Mouse (Mus musculus): ENCODE data around the gene Atp6v0a2. TPM values are rescaled to one million over a fixed set of nuclear protein-coding genes. Genes with fewer than 3 reads are reported as not detected.
A peak's percentile ranks its signal among the peaks of the same experiment; 100 is the strongest.
"Not testable (repeated sequence)": the region's sequence is repeated elsewhere in the genome, so short reads cannot be mapped to it uniquely, and the experiment has no call there.

Gene Atp6v0a2
- polyA plus RNA-seq, 1 experiment from 2014 or later = 48.3 TPM

DNA sequence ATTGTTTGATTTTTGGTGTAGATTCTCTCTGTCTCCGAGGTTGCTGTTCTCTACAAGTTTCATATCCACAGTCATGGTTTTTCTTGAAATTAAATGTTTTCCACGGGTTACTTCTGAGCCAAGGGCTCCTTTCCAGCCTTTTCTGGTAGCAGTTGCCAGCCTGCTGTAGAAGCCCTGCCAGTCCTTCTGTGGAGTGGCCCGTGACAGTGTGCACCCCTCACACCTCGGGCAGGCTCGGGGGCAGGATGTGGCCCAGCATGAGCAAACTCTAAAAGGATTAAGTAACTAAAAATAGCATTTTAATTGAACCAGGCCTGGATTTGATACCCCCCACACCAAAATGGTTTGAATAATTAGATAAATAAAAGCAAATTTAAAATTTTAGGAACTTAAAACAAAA, 4.1 kb downstream of the Atp6v0a2 start:
- H3K4me3 ChIP-seq (ENCODE audit: low read depth, low read length) = no peak overlapping the region
- DNase-seq (ENCODE audit: low spot score) = no peak
- no peak overlapping the region for H3K27ac ChIP-seq (replicated peaks; ENCODE audit: low read depth, low read length)
- ATAC-seq (ENCODE audit: low read depth) = no peak
- peaks cover 13% of the 10 kb centered on the region for H3K4me1 ChIP-seq (ENCODE audit: control insufficient read depth, insufficient read depth, low read length)
- no peak overlapping the region for H3K4me2 ChIP-seq (ENCODE audit: low read depth, low read length)
- 72% methylated on average over 5 of the region's 5 CpGs for WGBS
- H3K36me3 ChIP-seq (ENCODE audit: control insufficient read depth, insufficient read depth, low read length) = peaks cover 40% of the 10 kb centered on the region
- H3K9me3 ChIP-seq (ENCODE audit: control insufficient read depth, low read length) = no peaks in the 10 kb centered on the region
- H3K9ac ChIP-seq (ENCODE audit: low read depth, low read length) = no peak overlapping the region
- no peaks in the 10 kb centered on the region for H3K27me3 ChIP-seq (replicated peaks; ENCODE audit: control insufficient read depth, insufficient read depth, low read length)

DNA sequence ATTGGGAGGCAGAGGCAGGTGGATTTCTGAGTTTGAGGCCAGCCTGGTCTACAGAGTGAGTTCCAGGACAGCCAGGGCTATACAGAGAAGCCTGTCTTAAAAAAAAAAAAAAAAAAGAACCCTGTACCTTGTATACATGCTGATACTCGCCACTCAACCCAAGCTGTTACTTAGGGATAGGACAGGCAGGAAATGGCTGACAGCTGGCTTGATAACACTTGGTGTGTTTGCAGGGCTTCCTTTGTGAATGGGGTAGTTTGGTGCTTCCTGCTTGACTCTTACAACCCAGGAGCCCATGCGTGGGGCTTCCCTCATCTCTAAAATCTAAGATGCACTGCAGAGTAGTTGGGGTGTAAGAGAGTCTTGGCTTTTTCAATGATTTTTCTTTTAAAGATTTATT, 5.0 kb downstream of the Atp6v0a2 start:
- Histone ChIP-seq H3K4me2 (ENCODE audit: low read depth, low read length) (no peak overlapping the region), H3K9ac (ENCODE audit: low read depth, low read length) (no peak overlapping the region), H3K27me3 (replicated peaks; ENCODE audit: control insufficient read depth, insufficient read depth, low read length) (no peaks in the 10 kb centered on the region), H3K9me3 (ENCODE audit: control insufficient read depth, low read length) (no peaks in the 10 kb centered on the region), H3K4me1 (ENCODE audit: control insufficient read depth, insufficient read depth, low read length) (peaks cover 7% of the 10 kb centered on the region; the same call in 1 of the 2 replicates), H3K4me3 (ENCODE audit: low read depth, low read length) (no peak overlapping the region), H3K27ac (replicated peaks; ENCODE audit: low read depth, low read length) (no peak overlapping the region), H3K36me3 (ENCODE audit: control insufficient read depth, insufficient read depth, low read length) (peaks cover 48% of the 10 kb centered on the region)
- DNase-seq (ENCODE audit: low spot score) (no peak), ATAC-seq (ENCODE audit: low read depth) (no peak)
- 87% methylated on average over 2 of the region's 2 CpGs for WGBS

DNA sequence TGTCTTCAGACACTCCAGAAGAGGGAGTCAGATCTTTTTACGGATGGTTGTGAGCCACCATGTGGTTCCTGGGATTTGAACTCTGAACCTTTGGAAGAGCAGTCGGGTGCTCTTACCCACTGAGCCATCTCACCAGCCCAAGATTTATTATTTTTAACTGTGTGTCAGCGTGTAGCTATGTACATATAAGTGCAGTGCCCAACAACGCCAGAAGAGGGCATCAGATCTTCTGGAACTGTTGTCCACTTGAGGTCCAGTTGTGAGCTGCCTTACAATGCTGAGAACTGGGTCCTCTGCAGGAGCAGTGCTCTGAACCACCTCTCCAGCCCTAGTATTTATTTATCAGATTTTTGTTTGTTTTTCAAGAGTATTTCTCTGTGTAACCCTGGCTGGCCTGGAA, 6.7 kb downstream of the Atp6v0a2 start:
- ATAC-seq (ENCODE audit: low read depth); DNase-seq (ENCODE audit: low spot score); H3K4me2 ChIP-seq (ENCODE audit: low read depth, low read length); H3K4me3 ChIP-seq (ENCODE audit: low read depth, low read length); H3K9ac ChIP-seq (ENCODE audit: low read depth, low read length); H3K4me1 ChIP-seq (ENCODE audit: control insufficient read depth, insufficient read depth, low read length); H3K27me3 ChIP-seq (replicated peaks; ENCODE audit: control insufficient read depth, insufficient read depth, low read length); H3K27ac ChIP-seq (replicated peaks; ENCODE audit: low read depth, low read length); H3K9me3 ChIP-seq (ENCODE audit: control insufficient read depth, low read length): not testable (repeated sequence)
- whole genome bisulfite sequencing = 92% methylated on average over 4 of the region's 4 CpGs
- peaks cover 63% of the 10 kb centered on the region for H3K36me3 ChIP-seq (ENCODE audit: control insufficient read depth, insufficient read depth, low read length)

DNA sequence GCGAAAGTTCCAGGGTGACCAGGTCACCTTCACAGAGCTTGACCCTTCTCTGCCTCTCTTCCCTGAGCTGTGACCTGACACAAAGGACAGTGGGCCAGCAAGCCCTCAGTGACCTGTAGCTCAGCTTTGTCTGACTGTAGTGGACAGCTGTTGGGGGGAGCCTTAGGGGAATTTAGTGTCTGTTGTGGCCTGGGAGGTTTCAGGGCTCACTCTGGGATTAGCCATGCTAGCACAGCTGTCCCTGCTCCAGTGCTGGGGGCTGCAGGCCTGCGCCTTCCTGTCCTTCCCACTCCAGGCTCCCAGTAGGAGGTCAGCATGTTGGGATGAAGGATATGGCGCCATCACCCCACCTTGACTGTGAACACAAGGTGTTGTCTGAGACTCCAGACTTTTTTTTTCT, 7.8 kb downstream of the Atp6v0a2 start:
- Histone ChIP-seq H3K4me1 (ENCODE audit: control insufficient read depth, insufficient read depth, low read length) (no peaks in the 10 kb centered on the region), H3K27me3 (replicated peaks; ENCODE audit: control insufficient read depth, insufficient read depth, low read length) (no peaks in the 10 kb centered on the region), H3K27ac (replicated peaks; ENCODE audit: low read depth, low read length) (no peak overlapping the region), H3K4me2 (ENCODE audit: low read depth, low read length) (no peak overlapping the region), H3K36me3 (ENCODE audit: control insufficient read depth, insufficient read depth, low read length) (peaks cover 71% of the 10 kb centered on the region), H3K9me3 (ENCODE audit: control insufficient read depth, low read length) (no peaks in the 10 kb centered on the region), H3K9ac (ENCODE audit: low read depth, low read length) (no peak overlapping the region), H3K4me3 (ENCODE audit: low read depth, low read length) (no peak overlapping the region)
- 100% methylated on average over 3 of the region's 3 CpGs for WGBS
- no peak for ATAC-seq (ENCODE audit: low read depth)
- peak; percentile 43 for DNase-seq (ENCODE audit: low spot score)

DNA sequence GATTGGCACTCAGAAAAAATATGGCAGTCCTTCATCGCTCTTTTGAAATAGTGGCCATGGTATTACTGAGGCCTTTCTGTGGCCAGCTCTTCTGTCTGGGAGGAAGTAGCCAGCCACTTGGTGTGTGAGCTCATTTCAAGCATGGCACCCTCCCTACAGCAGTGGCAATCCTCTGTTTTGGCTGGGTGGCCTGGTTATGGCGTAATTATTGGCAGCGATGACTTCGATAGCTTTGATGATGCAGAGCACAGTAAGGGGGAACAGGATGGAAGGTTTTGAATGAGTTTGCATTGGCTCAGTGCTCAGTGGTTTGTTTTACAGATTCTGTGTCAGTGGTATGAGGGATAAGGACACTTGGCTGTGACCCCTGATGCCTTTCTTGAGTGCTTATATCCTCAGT, 8.3 kb downstream of the Atp6v0a2 start:
- H3K9ac ChIP-seq (ENCODE audit: low read depth, low read length) = no peak overlapping the region
- H3K27me3 ChIP-seq (replicated peaks; ENCODE audit: control insufficient read depth, insufficient read depth, low read length) = no peaks in the 10 kb centered on the region
- DNase-seq (ENCODE audit: low spot score) = peak; percentile 14
- H3K4me2 ChIP-seq (ENCODE audit: low read depth, low read length) = no peak overlapping the region
- peaks cover 77% of the 10 kb centered on the region for H3K36me3 ChIP-seq (ENCODE audit: control insufficient read depth, insufficient read depth, low read length)
- H3K4me3 ChIP-seq (ENCODE audit: low read depth, low read length) = no peak overlapping the region
- ATAC-seq (ENCODE audit: low read depth) = no peak
- H3K9me3 ChIP-seq (ENCODE audit: control insufficient read depth, low read length) = no peaks in the 10 kb centered on the region
- WGBS = 94% methylated on average over 4 of the region's 4 CpGs
- H3K4me1 ChIP-seq (ENCODE audit: control insufficient read depth, insufficient read depth, low read length) = no peaks in the 10 kb centered on the region
- H3K27ac ChIP-seq (replicated peaks; ENCODE audit: low read depth, low read length) = no peak overlapping the region

DNA sequence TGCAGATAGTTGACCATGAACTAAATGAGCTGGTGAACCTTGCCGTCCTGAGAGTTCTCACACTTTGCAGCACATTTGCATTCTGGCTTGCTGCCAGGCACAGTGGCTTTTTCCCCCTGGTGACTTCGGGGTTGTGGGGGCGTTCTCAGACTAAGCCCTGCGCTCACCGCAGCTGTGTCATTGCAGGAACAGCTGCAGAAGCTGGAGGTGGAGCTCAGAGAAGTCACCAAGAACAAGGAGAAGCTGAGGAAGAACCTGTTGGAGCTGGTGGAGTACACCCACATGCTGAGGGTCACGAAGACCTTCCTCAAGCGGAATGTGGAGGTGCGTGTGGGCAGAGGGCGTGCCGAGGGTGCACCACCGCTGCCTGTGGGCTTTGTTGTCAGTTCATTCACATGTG, 8.9 kb downstream of the Atp6v0a2 start:
- Histone ChIP-seq H3K9me3 (ENCODE audit: control insufficient read depth, low read length) (no peaks in the 10 kb centered on the region), H3K9ac (ENCODE audit: low read depth, low read length) (no peak overlapping the region), H3K27ac (replicated peaks; ENCODE audit: low read depth, low read length) (no peak overlapping the region), H3K27me3 (replicated peaks; ENCODE audit: control insufficient read depth, insufficient read depth, low read length) (no peaks in the 10 kb centered on the region), H3K4me3 (ENCODE audit: low read depth, low read length) (no peak overlapping the region), H3K36me3 (ENCODE audit: control insufficient read depth, insufficient read depth, low read length) (peaks cover 80% of the 10 kb centered on the region), H3K4me1 (ENCODE audit: control insufficient read depth, insufficient read depth, low read length) (no peaks in the 10 kb centered on the region), H3K4me2 (ENCODE audit: low read depth, low read length) (no peak overlapping the region)
- ATAC-seq (ENCODE audit: low read depth) (peak; percentile 42), DNase-seq (ENCODE audit: low spot score) (peak; percentile 59)
- 79% methylated on average over 11 of the region's 11 CpGs for WGBS

DNA sequence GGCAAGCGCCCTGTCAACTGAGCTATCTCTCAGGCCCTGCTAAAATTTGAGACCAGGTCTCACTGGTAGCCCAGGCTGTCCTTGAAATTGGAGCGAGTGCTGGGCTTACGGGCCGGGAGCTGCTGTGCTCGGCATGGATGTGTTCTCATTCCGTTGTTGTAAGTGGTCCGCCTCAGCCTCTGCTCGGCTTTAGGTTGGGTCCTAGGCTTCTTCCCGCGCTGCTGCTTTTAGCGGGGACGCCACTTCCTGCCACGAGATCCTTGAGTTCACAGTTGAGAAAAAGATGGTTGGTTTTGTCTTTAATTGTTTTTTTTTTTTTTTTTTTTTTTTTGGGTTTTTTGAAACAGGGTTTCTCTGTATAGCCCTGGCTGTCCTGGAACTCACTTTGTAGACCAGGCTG, 9.5 kb downstream of the Atp6v0a2 start:
- no peak overlapping the region for H3K4me3 ChIP-seq (ENCODE audit: low read depth, low read length)
- ATAC-seq (ENCODE audit: low read depth) = no peak
- H3K4me1 ChIP-seq (ENCODE audit: control insufficient read depth, insufficient read depth, low read length) = no peaks in the 10 kb centered on the region
- WGBS = 95% methylated on average over 13 of the region's 13 CpGs
- no peaks in the 10 kb centered on the region for H3K9me3 ChIP-seq (ENCODE audit: control insufficient read depth, low read length)
- H3K36me3 ChIP-seq (ENCODE audit: control insufficient read depth, insufficient read depth, low read length) = peaks cover 86% of the 10 kb centered on the region
- H3K9ac ChIP-seq (ENCODE audit: low read depth, low read length) = no peak overlapping the region
- no peaks in the 10 kb centered on the region for H3K27me3 ChIP-seq (replicated peaks; ENCODE audit: control insufficient read depth, insufficient read depth, low read length)
- DNase-seq (ENCODE audit: low spot score) = no peak
- H3K27ac ChIP-seq (replicated peaks; ENCODE audit: low read depth, low read length) = no peak overlapping the region
- no peak overlapping the region for H3K4me2 ChIP-seq (ENCODE audit: low read depth, low read length)

DNA sequence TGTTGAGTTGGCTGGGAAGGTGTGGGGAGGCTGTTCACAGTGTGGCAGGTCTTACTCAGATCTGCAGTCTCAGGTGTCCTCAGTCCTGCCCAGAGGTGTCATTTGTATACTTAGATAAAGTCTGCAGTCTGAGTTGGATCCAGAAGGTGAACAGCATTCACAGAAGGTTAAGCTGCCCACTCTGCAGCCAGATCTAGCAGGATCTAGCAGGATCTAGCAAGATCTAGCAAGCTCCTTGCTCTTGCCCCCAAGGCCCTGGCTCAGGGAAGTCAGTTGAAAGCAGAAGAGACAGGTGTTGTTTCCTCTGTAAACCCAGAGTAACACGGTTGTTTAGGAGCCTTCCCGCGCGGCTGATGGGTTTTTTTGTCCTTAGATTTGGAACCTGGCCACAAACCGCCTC, 85.4 kb downstream of the Atp6v0a2 start:
- ATAC-seq (ENCODE audit: low read depth) (no peak), DNase-seq (ENCODE audit: low spot score) (no peak)
- H3K36me3 ChIP-seq (ENCODE audit: control insufficient read depth, insufficient read depth, low read length) = peaks cover 79% of the 10 kb centered on the region
- no peaks in the 10 kb centered on the region for H3K9me3 ChIP-seq (ENCODE audit: control insufficient read depth, low read length)
- H3K9ac ChIP-seq (ENCODE audit: low read depth, low read length) = no peak overlapping the region
- no peak overlapping the region for H3K27ac ChIP-seq (replicated peaks; ENCODE audit: low read depth, low read length)
- no peaks in the 10 kb centered on the region for H3K27me3 ChIP-seq (replicated peaks; ENCODE audit: control insufficient read depth, insufficient read depth, low read length)
- no peak overlapping the region for H3K4me2 ChIP-seq (ENCODE audit: low read depth, low read length)
- no peak overlapping the region for H3K4me3 ChIP-seq (ENCODE audit: low read depth, low read length)
- 91% methylated on average over 5 of the region's 5 CpGs for WGBS
- no peaks in the 10 kb centered on the region for H3K4me1 ChIP-seq (ENCODE audit: control insufficient read depth, insufficient read depth, low read length)

DNA sequence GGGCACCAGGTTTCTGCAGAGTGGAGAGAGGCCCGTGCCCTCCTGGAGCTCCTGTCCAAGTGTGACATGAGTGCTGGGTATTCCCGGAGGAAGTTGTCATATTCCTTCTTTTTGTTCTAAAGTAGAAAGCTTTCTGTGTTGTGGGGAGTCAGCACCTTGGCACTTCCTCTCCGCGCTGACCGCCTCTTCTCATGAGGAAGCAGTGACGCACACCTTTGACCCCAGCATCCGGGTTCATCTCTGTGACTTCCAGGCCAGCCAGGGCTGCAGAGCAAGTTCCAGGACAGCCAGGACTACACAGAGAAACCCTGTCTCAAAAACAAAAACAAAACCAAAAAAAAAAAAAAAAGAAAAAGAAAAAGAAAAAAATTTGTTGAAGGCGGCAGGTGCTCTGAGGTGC, 86.8 kb downstream of the Atp6v0a2 start:
- no peak for ATAC-seq (ENCODE audit: low read depth)
- H3K27ac ChIP-seq (replicated peaks; ENCODE audit: low read depth, low read length) = no peak overlapping the region
- WGBS = 91% methylated on average over 8 of the region's 8 CpGs
- H3K9me3 ChIP-seq (ENCODE audit: control insufficient read depth, low read length) = no peaks in the 10 kb centered on the region
- no peaks in the 10 kb centered on the region for H3K4me1 ChIP-seq (ENCODE audit: control insufficient read depth, insufficient read depth, low read length)
- H3K27me3 ChIP-seq (replicated peaks; ENCODE audit: control insufficient read depth, insufficient read depth, low read length) = no peaks in the 10 kb centered on the region
- no peak overlapping the region for H3K9ac ChIP-seq (ENCODE audit: low read depth, low read length)
- no peak overlapping the region for H3K4me2 ChIP-seq (ENCODE audit: low read depth, low read length)
- DNase-seq (ENCODE audit: low spot score) = peak; percentile 22
- no peak overlapping the region for H3K4me3 ChIP-seq (ENCODE audit: low read depth, low read length)
- peaks cover 93% of the 10 kb centered on the region for H3K36me3 ChIP-seq (ENCODE audit: control insufficient read depth, insufficient read depth, low read length)
